Mouse (Mus musculus) megakaryocyte, embryonic 14.5 days (primary cell): ENCODE results near the gene Vps53.

Source experiments
- FLI1 ChIP-seq: IDR thresholded peaks from 2 replicates; pipeline ENCODE4 v1.6.1; 2012; ENCODE audit warnings: low read length, inconsistent platforms, mixed read lengths
- GATA1 ChIP-seq: IDR thresholded peaks from 3 replicates; pipeline ENCODE4 v1.6.1; 2012; ENCODE audit warnings: mixed read lengths, low read length, inconsistent platforms, borderline replicate concordance

DNA sequence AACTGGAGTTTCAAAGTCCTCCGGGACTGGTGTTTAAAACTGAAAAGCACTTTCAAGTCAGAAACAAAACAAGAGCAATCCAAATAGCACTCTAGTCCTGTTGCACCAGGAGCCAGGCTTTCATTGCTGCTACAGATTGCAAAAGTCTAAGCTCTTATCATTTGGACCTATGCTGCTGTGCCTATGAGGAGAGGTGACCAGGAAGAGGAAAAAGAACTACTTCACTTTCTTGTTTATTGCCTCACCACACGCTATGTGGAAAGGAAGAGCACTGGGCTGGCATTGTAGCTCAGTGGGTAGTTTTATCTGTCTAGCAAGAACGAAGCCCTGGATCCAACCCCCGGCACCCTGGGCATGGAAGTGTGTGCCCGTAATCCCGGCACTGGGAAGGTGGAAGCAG lies 146.1 kb downstream of the Vps53 start:
- no peak for TF ChIP-seq FLI1
- no peak for TF ChIP-seq GATA1
